ENCODE assay signal across 8 mouse cellular contexts in genomic region chr13:31558521-31559418, GRCm38 (mm10). TPM values are rescaled to one million over a fixed set of nuclear protein-coding genes. Genes with fewer than 3 reads are reported as not detected.
DNase-seq lines count a peak whose midpoint lies in the region; ATAC-seq and TF ChIP-seq lines count a peak whose summit lies in the region.

Gene A530084C06Rik (minus strand): TSS chr13:31559333.

- in situ Hi-C loops in CH12.LX (cut with MboI; ENCODE audit: low pct_ligation_motif_present, low pct_unique_long_range_greater_than_20kb, low sequenced_read_pairs) = no loop called here

- DNase-seq in cerebellum, postnatal 10 days = peak; percentile 52 to 54
- no peak for DNase-seq in cerebellum, adult 8-10 months
- no peak for DNase-seq in CH12.LX (ENCODE audit: extremely low read depth)
- DNase-seq in hindbrain, embryonic 10.5 days (ENCODE audit: low spot score) = peak; percentile 67
- peak; percentile 7 to 9 for DNase-seq in layer of hippocampus, postnatal 36 days
- peak; percentile 29 for DNase-seq in right cerebral cortex, postnatal 4 days

- peak within 1 kb of the TSS in 2 of 3 experiments; percentile 27 to 44 for H3K4me3 ChIP-seq in CH12.LX (replicated peaks in 1 of 3; ENCODE audit: low read depth in 2 of 3, low read length in 2 of 3, poor library complexity in 1 of 3)
- peak within 1 kb of the TSS; percentile 68 for H3K4me3 ChIP-seq in embryonic facial prominence, embryonic 12.5 days
- H3K4me3 ChIP-seq in hindbrain, embryonic 10.5 days = peak within 1 kb of the TSS; percentile 64

- TF ChIP-seq POLR2A in CH12.LX (IDR thresholded peaks at IDR 0.05; ENCODE audit: low read depth, low read length) = no peak

- H3K4me2 ChIP-seq in CH12.LX (ENCODE audit: insufficient read depth, low read depth, poor library complexity, severe bottlenecking) = peak within 1 kb of the TSS; percentile 59
- H3K4me2 ChIP-seq in embryonic facial prominence, embryonic 12.5 days (replicated peaks) = peak within 1 kb of the TSS; percentile 100

- no peaks in the 10 kb centered on the region for H3K36me3 ChIP-seq in CH12.LX (replicated peaks in 1 of 2; ENCODE audit: control insufficient read depth in 1 of 2, insufficient read depth in 1 of 2, low read length in 1 of 2)
- no peaks in the 10 kb centered on the region for H3K36me3 ChIP-seq in embryonic facial prominence, embryonic 12.5 days
- H3K36me3 ChIP-seq in hindbrain, embryonic 10.5 days = no peaks in the 10 kb centered on the region

- no peaks in the 10 kb centered on the region for H3K27me3 ChIP-seq in CH12.LX (replicated peaks)
- H3K27me3 ChIP-seq in embryonic facial prominence, embryonic 12.5 days = peaks cover 91% of the 10 kb centered on the region
- peaks cover 100% of the 10 kb centered on the region for H3K27me3 ChIP-seq in hindbrain, embryonic 10.5 days (ENCODE audit: insufficient read depth, poor library complexity, severe bottlenecking)

- dilution Hi-C loops in CH12.LX (cut with MboI; ENCODE audit: extremely low pct_ligation_motif_present, extremely low pct_unique_long_range_greater_than_20kb, low sequenced_read_pairs) = no loop called here

- no peak for TF ChIP-seq RAD21 in CH12.LX (IDR thresholded peaks at IDR 0.05; ENCODE audit: low read depth, low read length)

- peak; percentile 58; the same call in 1 of the 2 replicates for ATAC-seq in embryonic facial prominence, embryonic 12.5 days (ENCODE audit: insufficient number of reproducible peaks, insufficient read depth, low FRiP score, low TSS enrichment)
- ATAC-seq in megakaryocyte, adult 5-6 weeks (ENCODE audit: poor library complexity, severe bottlenecking) = peak; percentile 87

- no peak for TF ChIP-seq EP300 in CH12.LX (IDR thresholded peaks at IDR 0.05; ENCODE audit: low read length)

- peaks cover 21% of the 10 kb centered on the region for H3K9me3 ChIP-seq in CH12.LX (replicated peaks; ENCODE audit: low read length)
- H3K9me3 ChIP-seq in embryonic facial prominence, embryonic 12.5 days = no peaks in the 10 kb centered on the region
- no peaks in the 10 kb centered on the region for H3K9me3 ChIP-seq in hindbrain, embryonic 10.5 days

- WGBS in embryonic facial prominence, embryonic 12.5 days = under 1% methylated on average over 81 of the region's 88 CpGs
- WGBS in hindbrain, embryonic 10.5 days = under 1% methylated on average over 88 of the region's 88 CpGs

- no peak within 1 kb of the TSS for H3K9ac ChIP-seq in CH12.LX (ENCODE audit: insufficient read depth, low read depth)
- H3K9ac ChIP-seq in embryonic facial prominence, embryonic 12.5 days = peak within 1 kb of the TSS; percentile 55

- H3K27ac ChIP-seq in CH12.LX (ENCODE audit: insufficient read depth, low read depth) = no peak within 1 kb of the TSS
- no peak within 1 kb of the TSS for H3K27ac ChIP-seq in embryonic facial prominence, embryonic 12.5 days
- peak within 1 kb of the TSS; percentile 64 for H3K27ac ChIP-seq in hindbrain, embryonic 10.5 days

- H3K4me1 ChIP-seq in CH12.LX (ENCODE audit: control insufficient read depth in 1 of 2, insufficient read depth in 2 of 2) = no peaks in the 10 kb centered on the region; a peak in 1 of 4 replicates
- peaks cover 20% of the 10 kb centered on the region for H3K4me1 ChIP-seq in embryonic facial prominence, embryonic 12.5 days
- H3K4me1 ChIP-seq in hindbrain, embryonic 10.5 days (replicated peaks) = peaks cover 30% of the 10 kb centered on the region

- no peak for TF ChIP-seq CTCF in CH12.LX (conservative IDR thresholded peaks at IDR 0.05 in 1 of 2, IDR thresholded peaks at IDR 0.05 in 1 of 2; ENCODE audit: low read depth in 2 of 2, low read length in 2 of 2)

- no peaks in the 10 kb centered on the region for H3K79me2 ChIP-seq in CH12.LX (replicated peaks; ENCODE audit: control insufficient read depth, extremely low read depth, insufficient read depth, poor library complexity, severe bottlenecking)

TF ChIP-seq in CH12.LX, 34 proteins besides CTCF, POLR2A, EP300 and RAD21:
- no peak for TF ChIP-seq JUND (conservative IDR thresholded peaks at IDR 0.05; ENCODE audit: low read depth, low read length)
- no peak for TF ChIP-seq ZKSCAN1 (IDR thresholded peaks at IDR 0.05; ENCODE audit: borderline replicate concordance, low read depth, low read length)
- TF ChIP-seq MXI1 (IDR thresholded peaks at IDR 0.05; ENCODE audit: low read depth, low read length) = no peak
- TF ChIP-seq NELFE (IDR thresholded peaks at IDR 0.05; ENCODE audit: low read depth, low read length) = no peak
- no peak for TF ChIP-seq TCF12 (IDR thresholded peaks at IDR 0.05; ENCODE audit: low read depth, low read length)
- no peak for TF ChIP-seq MAZ (IDR thresholded peaks at IDR 0.05; ENCODE audit: low read depth, low read length)
- no peak for TF ChIP-seq SMC3 (IDR thresholded peaks at IDR 0.05; ENCODE audit: low read depth, low read length)
- TF ChIP-seq MEF2A (IDR thresholded peaks at IDR 0.05; ENCODE audit: borderline replicate concordance, low read depth, low read length) = no peak
- no peak for TF ChIP-seq MYC (IDR thresholded peaks at IDR 0.05; ENCODE audit: low read depth, low read length)
- no peak for TF ChIP-seq PAX5 (IDR thresholded peaks at IDR 0.05; ENCODE audit: low read length)
- no peak for TF ChIP-seq POLR2AphosphoS2 (IDR thresholded peaks at IDR 0.05; ENCODE audit: low read depth, low read length)
- no peak for TF ChIP-seq HCFC1 (IDR thresholded peaks at IDR 0.05; ENCODE audit: low read depth, low read length)
- TF ChIP-seq SIN3A (IDR thresholded peaks at IDR 0.05; ENCODE audit: low read length) = no peak
- TF ChIP-seq TBP (conservative IDR thresholded peaks at IDR 0.05; ENCODE audit: low read depth, low read length) = no peak
- no peak for TF ChIP-seq CHD2 (IDR thresholded peaks at IDR 0.05; ENCODE audit: low read length)

RNA-seq across cellular contexts. Expression of gene A530084C06Rik, which starts in this region (rescaled TPM):
- not detected in 2 replicates for total RNA-seq in CH12.LX (2012; rRNA removed)
- not detected in 2 replicates for total RNA-seq in CH12.LX (2014; rRNA removed)
- not detected in 2 replicates for polyA plus RNA-seq in CH12.LX (2012; ENCODE audit: insufficient read length, low read depth)
- not detected in 2 replicates for polyA plus RNA-seq in embryonic facial prominence, embryonic 12.5 days (2016; fragmentation: Nextera tagmentation; extraction: Ambion mirVana)
- polyA plus RNA-seq in hindbrain, embryonic 10.5 days (2016; fragmentation: Nextera tagmentation; extraction: Ambion mirVana) = not detected in 2 replicates
- total RNA-seq in layer of hippocampus, postnatal 36 days (2021) = under 1 TPM; 0.68 to 0.95 TPM
- total RNA-seq in megakaryocyte, adult 5-6 weeks (2015) = 0.36 TPM in 1 of 2 replicates, not detected in the other
- 0.15 TPM in 1 of 2 replicates, not detected in the other for total RNA-seq in megakaryocyte, adult 5-6 weeks (2017)

Comparison
In these comparisons a context has a peak if more than half of its experiments do, and no peak if none do; other contexts are left out.
1. DNase-seq: peak in cerebellum, postnatal 10 days (2 of 2) and right cerebral cortex, postnatal 4 days (single experiment); none in cerebellum, adult 8-10 months (single experiment) and CH12.LX (single experiment).
2. Peak in ATAC-seq, H3K4me3 ChIP-seq, H3K9ac ChIP-seq and H3K4me2 ChIP-seq in embryonic facial prominence, embryonic 12.5 days; RNA of the gene not detected or under 1 TPM.
3. Peak in DNase-seq, H3K4me3 ChIP-seq and H3K27ac ChIP-seq in hindbrain, embryonic 10.5 days; RNA of the gene not detected or under 1 TPM.
4. Peak in DNase-seq in layer of hippocampus, postnatal 36 days; RNA of the gene not detected or under 1 TPM.
5. Peak in ATAC-seq in megakaryocyte, adult 5-6 weeks; RNA of the gene not detected or under 1 TPM.
6. Peak in every context shown above with its lines, with median percentiles within 50 percentile points of each other: H3K4me3 ChIP-seq.